Mouse (Mus musculus): ENCODE data around the gene Pin1rt1.

GRCm38 (mm10) chr2:104746251-104746650, 30.1 kb upstream of the Pin1rt1 start:
- TF ChIP-seq POLR2A (IDR thresholded peaks at IDR 0.05; ENCODE audit: low read depth, low read length) (no peak), CTCF (conservative IDR thresholded peaks at IDR 0.05; ENCODE audit: insufficient read depth, insufficient read length, low read depth, low read length) (no peak)

Measured in kidney, adult 2 months (tissue).